Comparison of ENCODE assay signal across 11 mouse cellular contexts in the genomic region with DNA sequence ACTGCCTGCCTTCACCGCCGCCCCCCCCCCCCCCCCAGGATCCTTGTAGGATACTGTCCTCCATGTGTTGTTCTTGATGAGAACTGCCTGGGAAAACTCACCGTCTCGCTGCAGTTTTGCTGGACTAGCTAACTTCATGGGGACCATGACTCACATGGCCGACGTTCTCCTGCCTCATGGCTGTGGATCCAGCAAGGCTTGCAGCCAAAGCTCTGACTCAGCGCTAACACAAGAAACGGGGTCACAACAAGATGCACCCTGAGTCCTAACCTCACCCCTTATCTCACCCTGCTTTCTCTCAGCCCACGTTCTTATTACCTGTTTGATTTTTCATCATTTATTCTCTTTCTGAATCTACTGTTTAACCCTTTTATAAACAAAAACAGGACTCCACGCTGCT. TPM values are rescaled to one million over a fixed set of nuclear protein-coding genes. Genes with fewer than 3 reads are reported as not detected.
DNase-seq lines count a peak whose midpoint lies in the region; ATAC-seq and TF ChIP-seq lines count a peak whose summit lies in the region.
"Had no signal": no experiment of that assay in that cellular context is flagged by ENCODE, and none has a peak within 500 bp of the region (broad histone marks: within the 10 kb centered on the region; RNA-seq: fewer than 3 reads in every experiment).

No protein-coding gene starts in this region.

- H3K79me2 ChIP-seq in myocyte (ENCODE audit: control insufficient read depth, insufficient read depth), result no peaks in the 10 kb centered on the region

- H3ac ChIP-seq in myocyte (ENCODE audit: control insufficient read depth, insufficient read length), result no peak overlapping the region

- H3K4me2 ChIP-seq in heart, embryonic 11.5 days, result no peak overlapping the region
- H3K4me2 ChIP-seq in myocyte (ENCODE audit: low read depth), result peak overlapping the region; percentile 75
- H3K4me2 ChIP-seq: liver, embryonic 15.5 days had no signal

- H3K27ac ChIP-seq in heart, embryonic 11.5 days (ENCODE audit: low read depth, low read length), result no peak overlapping the region
- H3K27ac ChIP-seq: liver, embryonic 15.5 days had no signal

- ATAC-seq in heart, embryonic 11.5 days (replicated peaks; ENCODE audit: insufficient number of reproducible peaks, low FRiP score, low TSS enrichment), result no peak
- no peak for ATAC-seq in inflammation-experienced regulatory T-cells, adult 6 months
- ATAC-seq in megakaryocyte progenitor cell, adult 5-6 weeks (replicated peaks; ENCODE audit: poor library complexity), result no peak
- ATAC-seq: midbrain, embryonic 16.5 days had no signal

- TF ChIP-seq POLR2A in myocyte (IDR thresholded peaks at IDR 0.05; ENCODE audit: insufficient read length, low read depth), result peak; percentile 30

- H3K9me3 ChIP-seq in heart, embryonic 11.5 days (replicated peaks; ENCODE audit: control insufficient read depth, low read length), result no peaks in the 10 kb centered on the region
- H3K9me3 ChIP-seq: liver, embryonic 15.5 days had no signal

- no peak overlapping the region for H3K4me3 ChIP-seq in heart, embryonic 11.5 days (ENCODE audit: low read depth, low read length)
- H3K4me3 ChIP-seq in myocyte, result peak overlapping the region; percentile 1
- H3K4me3 ChIP-seq: liver, embryonic 15.5 days had no signal

- DNase-seq in heart, adult 11 months, result peak; percentile 97
- peak; percentile 32 for DNase-seq in right cerebral cortex, adult 18-20 months
- no peak for DNase-seq in right cerebral cortex, adult 2 months (ENCODE audit: low spot score in 2 of 2)
- DNase-seq in gastrocnemius, postnatal 10 days, result peak; percentile 40
- DNase-seq: forebrain, postnatal 0 days had no signal

- no peak overlapping the region for H3K9ac ChIP-seq in heart, embryonic 11.5 days (ENCODE audit: low read depth, low read length)
- H3K9ac ChIP-seq: forebrain, postnatal 0 days; liver, embryonic 15.5 days had no signal

- no peaks in the 10 kb centered on the region for H3K4me1 ChIP-seq in heart, embryonic 11.5 days (ENCODE audit: control insufficient read depth, insufficient read depth, low read length)
- H3K4me1 ChIP-seq: liver, embryonic 15.5 days had no signal

- H3K36me3 ChIP-seq in heart, embryonic 11.5 days (ENCODE audit: control insufficient read depth, insufficient read depth, low read length), result no peaks in the 10 kb centered on the region
- H3K36me3 ChIP-seq in myocyte (ENCODE audit: control insufficient read depth, insufficient read depth), result no peaks in the 10 kb centered on the region
- H3K36me3 ChIP-seq: liver, embryonic 15.5 days had no signal

- WGBS in heart, embryonic 11.5 days (ENCODE audit: insufficient replicate concordance), result 78% methylated on average over 10 of the region's 10 CpGs

- H3K27me3 ChIP-seq in heart, embryonic 11.5 days (ENCODE audit: control insufficient read depth, insufficient read depth, low read length), result no peaks in the 10 kb centered on the region
- no peaks in the 10 kb centered on the region for H3K27me3 ChIP-seq in myocyte (ENCODE audit: control insufficient read depth, insufficient read depth, insufficient read length)
- H3K27me3 ChIP-seq: liver, embryonic 15.5 days had no signal

TF ChIP-seq in myocyte, 11 proteins besides CTCF, POLR2A, EP300 and RAD21:
- TF ChIP-seq USF1 (IDR thresholded peaks at IDR 0.05; ENCODE audit: low read depth) (no peak), MYOD1 (IDR thresholded peaks at IDR 0.05; ENCODE audit: control insufficient read depth in 1 of 3, insufficient read length in 2 of 3, low read depth in 2 of 3) (no peak), E2F4 (IDR thresholded peaks at IDR 0.05; ENCODE audit: insufficient read depth) (no peak), SRF (IDR thresholded peaks at IDR 0.05; ENCODE audit: control insufficient read depth, insufficient read length, low read depth) (no peak), POLR2AphosphoS2 (IDR thresholded peaks at IDR 0.05; ENCODE audit: insufficient read length, low read depth) (no peak), CEBPB (IDR thresholded peaks at IDR 0.05; ENCODE audit: insufficient read depth, poor library complexity, severe bottlenecking) (no peak), TCF3 (IDR thresholded peaks at IDR 0.05; ENCODE audit: insufficient read length, low read depth) (no peak), TCF12 (IDR thresholded peaks at IDR 0.05; ENCODE audit: insufficient read depth, poor library complexity, severe bottlenecking) (no peak), REST (IDR thresholded peaks at IDR 0.05; ENCODE audit: insufficient read depth, insufficient read length) (no peak), MYOG (IDR thresholded peaks at IDR 0.05; ENCODE audit: control insufficient read depth in 1 of 3, insufficient read depth in 1 of 3, insufficient read length in 2 of 3, low read depth in 2 of 3) (no peak), MAX (IDR thresholded peaks at IDR 0.05; ENCODE audit: low read depth) (no peak)

RNA-seq across cellular contexts. Expression of a gene that starts 56.2 kb away (rescaled TPM):
- 0.49 and 1.3 TPM in 2 replicates for polyA plus RNA-seq in heart, embryonic 11.5 days (2014; fragmentation: Nextera tagmentation; extraction: Ambion mirVana)
- 1 to 10 TPM; 2.1 to 2.8 TPM for total RNA-seq in gastrocnemius, postnatal 10 days (2021)
- 0.79 TPM for polyA plus RNA-seq in myocyte (2012; fragmentation: generic; extraction: Trizol)
- under 1 TPM in 1 of 3 experiments, not detected in 2; 0.05 TPM for polyA plus RNA-seq in inflammation-experienced regulatory T-cells, adult 6 months (2017; shearing (Covaris generic))
- 5.8 and 8.5 TPM in 2 replicates for total RNA-seq in megakaryocyte progenitor cell, adult 5-6 weeks (2015)
- 2.5 and 3.5 TPM in 2 replicates for total RNA-seq in megakaryocyte progenitor cell, adult 5-6 weeks (2017)

Comparison
In these comparisons a context has a peak if more than half of its experiments do, and no peak if none do; other contexts are left out.
1. DNase-seq: peak in heart, adult 11 months (single experiment), right cerebral cortex, adult 18-20 months (single experiment) and gastrocnemius, postnatal 10 days (single experiment); none in right cerebral cortex, adult 2 months (0 of 2).